Mouse (Mus musculus) G1E-ER4 (cell line): ENCODE results near the gene Zfp523. TPM values are rescaled to one million over a fixed set of nuclear protein-coding genes. Genes with fewer than 3 reads are reported as not detected.

Experiments used
- GATA1 ChIP-seq: IDR thresholded peaks from one replicate; pipeline ENCODE4 v1.8.0; 2012; ENCODE audit warnings: low read length, inconsistent platforms
- polyA plus RNA-seq: library from polyadenylated mRNA; stranded (reverse); fragments of >175 nt; gene quantifications from 2 replicates; pipeline ENCODE4 v1.2.3, GENCODE M21; 2012

Zfp523 gene
- polyA plus RNA-seq, 1 experiment, result 75.8 TPM

- no peak for TF ChIP-seq GATA1
Observed at GRCm38 (mm10) chr17:28144241-28144640, 32.7 kb upstream of the Zfp523 start.

- TF ChIP-seq GATA1, result no peak
Observed at GRCm38 (mm10) chr17:28148288-28148687, 28.6 kb upstream of the Zfp523 start.

DNA sequence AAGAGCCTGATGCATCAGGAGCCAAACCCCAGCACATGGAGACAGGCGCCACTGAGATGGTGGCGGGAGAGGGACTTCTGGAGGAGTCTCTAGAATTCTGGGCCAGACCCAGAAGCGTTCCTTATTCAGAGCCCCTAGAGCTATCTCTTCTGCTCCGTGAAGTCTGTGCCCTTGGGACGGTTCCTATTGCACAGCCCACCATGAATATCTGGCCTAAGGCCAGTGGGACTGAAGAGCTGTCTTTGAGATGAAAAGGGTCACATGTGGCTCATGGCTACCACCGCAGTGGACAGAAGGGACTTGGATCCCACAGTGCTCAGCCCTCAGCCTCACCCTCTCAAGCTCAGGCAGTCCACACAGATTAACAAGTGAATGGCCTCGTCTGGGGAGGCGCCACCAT lies 27.2 kb upstream of the Zfp523 start:
- no peak for TF ChIP-seq GATA1

DNA sequence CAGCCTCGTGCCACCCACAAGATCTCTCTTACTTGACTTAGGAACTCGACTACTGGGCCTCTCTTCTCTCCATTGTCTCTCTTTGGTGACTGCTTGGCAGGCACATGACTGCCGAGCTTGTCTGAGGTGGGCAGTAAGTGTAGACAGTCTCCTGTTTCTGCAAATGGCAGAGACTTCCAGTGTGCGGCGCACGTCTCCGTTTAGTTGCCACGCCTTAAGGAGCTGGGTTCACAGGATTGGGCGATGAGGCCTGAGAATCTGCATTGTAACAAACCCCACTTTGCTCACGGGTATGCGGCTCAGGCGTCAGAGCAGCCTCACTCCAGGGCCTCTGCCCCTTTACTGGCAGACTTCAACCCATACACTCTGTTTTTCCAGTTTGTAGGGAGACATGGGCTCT lies 26.5 kb upstream of the Zfp523 start:
- TF ChIP-seq GATA1, result no peak

DNA sequence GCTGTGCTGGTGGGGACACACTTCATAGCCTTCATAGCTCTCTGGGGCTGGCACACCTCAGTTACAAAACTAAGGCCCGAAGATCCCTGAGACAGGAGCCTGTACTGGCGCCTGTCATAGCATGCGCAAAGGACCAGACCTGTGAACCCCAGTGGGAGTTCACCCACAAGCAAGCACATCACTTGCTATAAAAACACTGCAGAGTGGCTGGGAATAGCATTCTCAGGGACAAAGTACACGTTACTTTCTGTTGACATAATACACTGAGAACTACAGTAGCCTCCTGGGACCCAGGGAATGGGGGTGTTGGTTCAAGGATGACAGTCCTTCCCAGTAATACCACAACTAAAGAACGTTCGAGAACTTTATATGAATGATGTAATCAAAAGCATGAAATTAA lies 23.8 kb upstream of the Zfp523 start:
- no peak for TF ChIP-seq GATA1

GRCm38 (mm10) chr17:28154970-28155369 lies 22.0 kb upstream of the Zfp523 start:
- TF ChIP-seq GATA1, result no peak

DNA sequence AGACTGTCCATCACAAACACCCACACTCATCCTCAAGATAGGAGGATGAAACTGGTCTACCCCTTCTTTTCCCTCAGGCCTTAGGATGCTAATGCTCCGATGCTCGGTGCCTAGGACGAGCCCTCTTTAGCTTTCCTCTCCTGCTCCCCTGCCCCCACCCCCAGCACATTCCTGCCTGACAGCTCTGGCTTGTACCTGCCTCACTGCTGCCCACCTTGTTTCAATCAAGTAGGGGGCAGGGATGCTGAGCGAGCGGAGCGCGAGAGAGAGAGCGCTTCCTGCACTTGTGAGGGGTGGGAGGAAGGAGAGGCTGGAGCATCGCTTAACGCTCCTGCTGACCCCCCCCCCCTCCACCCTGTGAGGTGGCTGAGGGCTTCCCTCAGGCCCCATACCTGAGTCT lies 16.6 kb upstream of the Zfp523 start:
- TF ChIP-seq GATA1, result no peak

DNA sequence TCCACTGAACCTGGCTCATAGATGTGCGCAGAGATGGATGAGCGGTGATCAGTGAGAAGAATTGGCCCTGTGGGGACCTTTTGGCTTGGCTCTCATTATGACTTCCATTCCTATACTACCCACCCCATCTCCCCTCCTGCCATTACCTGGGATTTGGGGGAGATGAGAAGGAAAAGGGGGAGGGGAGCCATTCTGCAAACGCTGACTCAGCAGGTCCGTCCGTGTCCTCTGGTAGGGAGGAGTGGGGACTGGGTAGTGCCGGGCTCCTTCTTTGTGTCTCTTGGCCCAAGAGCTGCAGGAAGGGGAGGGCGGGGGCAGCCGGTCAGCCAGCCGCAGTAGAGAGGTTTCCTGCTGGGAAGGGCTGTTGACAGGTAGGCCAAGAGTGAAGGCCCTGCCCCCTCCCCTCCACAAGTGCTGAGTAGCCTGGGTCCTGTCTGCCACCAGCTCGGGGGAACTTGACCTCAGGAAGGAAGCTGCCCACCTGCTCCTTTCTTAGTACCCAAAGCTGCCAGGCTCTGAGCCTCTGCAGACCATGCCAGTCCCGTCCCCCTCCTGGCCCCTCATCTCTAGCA lies 15.5 kb upstream of the Zfp523 start:
- no peak for TF ChIP-seq GATA1

- no peak for TF ChIP-seq GATA1
Observed at GRCm38 (mm10) chr17:28163666-28164065, 13.3 kb upstream of the Zfp523 start.

GRCm38 (mm10) chr17:28170460-28171305 lies 6.2 kb upstream of the Zfp523 start:
- no peak for TF ChIP-seq GATA1

- TF ChIP-seq GATA1, result no peak
Observed at GRCm38 (mm10) chr17:28172690-28173089, 4.2 kb upstream of the Zfp523 start.

GRCm38 (mm10) chr17:28177540-28178046 lies 664 bp downstream of the Zfp523 start:
- no peak for TF ChIP-seq GATA1

GRCm38 (mm10) chr17:28180331-28180730 lies 3.4 kb downstream of the Zfp523 start:
- no peak for TF ChIP-seq GATA1

DNA sequence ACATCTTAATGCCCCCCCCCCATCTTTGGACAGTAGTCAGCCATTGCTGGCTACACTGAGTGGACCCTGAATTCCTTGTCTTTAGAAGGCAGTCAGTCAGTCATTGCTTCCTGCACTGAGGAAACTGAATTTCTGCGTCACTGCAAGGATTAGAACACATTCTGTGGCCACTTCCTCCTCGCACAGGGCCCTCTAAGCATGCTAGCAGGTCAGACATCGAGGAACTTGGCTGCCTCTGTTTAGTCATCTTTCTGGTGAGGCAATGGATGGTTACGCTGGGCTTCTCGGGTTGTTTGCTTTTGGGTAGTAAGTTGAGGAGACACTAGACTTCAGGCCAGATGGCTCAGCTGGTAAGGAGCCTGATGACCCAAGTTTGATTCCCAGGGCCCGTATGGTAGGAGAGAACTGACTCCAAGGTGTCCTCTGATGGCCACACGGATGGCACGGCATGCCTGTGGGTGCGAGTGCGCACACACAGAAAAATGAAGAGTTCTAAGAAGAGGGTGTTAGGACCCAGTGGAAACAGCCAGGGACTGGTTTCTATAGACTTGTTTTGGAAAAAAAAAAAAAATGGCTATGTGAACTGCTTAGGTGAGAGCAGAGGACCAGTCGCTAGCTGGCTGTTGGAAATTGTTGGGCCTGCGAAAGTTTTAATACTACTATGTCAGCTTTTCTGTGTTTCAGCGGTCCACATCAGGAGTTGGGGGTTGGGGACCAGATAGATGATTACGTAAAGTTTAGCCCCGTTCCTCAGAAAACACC lies 4.0 kb downstream of the Zfp523 start:
- TF ChIP-seq GATA1, result no peak

DNA sequence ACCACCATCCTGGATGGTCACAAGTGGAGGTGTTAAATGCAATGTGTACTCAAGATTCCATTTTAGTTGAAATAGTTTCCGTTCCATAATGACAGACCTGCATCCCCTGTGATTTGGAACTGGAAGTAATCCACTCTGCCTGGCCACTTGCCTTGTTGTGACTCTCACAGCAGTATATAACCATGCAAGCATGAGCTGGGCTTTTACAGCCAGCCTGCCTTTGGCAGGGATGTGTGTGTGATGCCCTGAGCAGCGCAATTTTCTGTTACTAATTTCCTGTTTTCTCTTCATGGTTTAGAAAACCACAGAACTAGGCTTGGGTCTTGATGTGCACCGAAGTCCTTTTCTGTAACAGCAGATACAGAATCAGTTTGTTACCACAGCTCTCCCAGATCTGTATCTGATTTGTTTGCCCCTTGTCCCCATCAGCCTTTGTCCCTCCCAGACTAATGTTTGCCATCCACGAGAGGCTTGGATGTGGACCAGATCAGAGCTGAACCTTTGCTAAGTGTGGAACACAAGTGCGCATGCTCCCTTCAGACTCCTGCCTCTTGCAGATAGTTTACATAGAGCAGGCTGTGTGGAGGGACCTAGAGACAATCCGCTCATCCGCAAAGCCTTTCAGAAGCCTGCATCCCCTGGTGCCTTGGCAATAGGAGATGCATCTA lies 8.2 kb downstream of the Zfp523 start:
- TF ChIP-seq GATA1, result no peak

GRCm38 (mm10) chr17:28188313-28188712 lies 11.4 kb downstream of the Zfp523 start:
- no peak for TF ChIP-seq GATA1

DNA sequence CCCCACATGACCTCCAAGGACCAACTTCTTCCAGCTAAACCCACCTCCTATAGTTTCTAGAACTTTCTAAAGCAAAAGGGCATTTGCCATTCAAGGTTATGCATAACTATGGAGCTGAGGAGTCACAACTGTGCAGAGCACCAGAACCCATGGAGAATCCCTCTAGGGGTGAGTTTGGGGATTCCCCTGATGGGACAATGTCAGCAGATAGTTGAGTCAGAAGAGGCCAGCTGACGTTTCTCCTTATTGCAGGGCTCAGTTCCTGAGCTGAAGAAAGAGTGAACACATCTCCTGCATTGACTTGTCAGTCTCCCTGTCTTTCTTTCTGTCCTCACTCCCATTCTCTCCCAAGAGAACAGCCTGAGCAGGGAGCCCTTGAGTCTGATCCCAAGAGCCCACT lies 15.8 kb downstream of the Zfp523 start:
- no peak for TF ChIP-seq GATA1
